Mouse (Mus musculus): ENCODE measurements around the gene Kctd8.

DNA sequence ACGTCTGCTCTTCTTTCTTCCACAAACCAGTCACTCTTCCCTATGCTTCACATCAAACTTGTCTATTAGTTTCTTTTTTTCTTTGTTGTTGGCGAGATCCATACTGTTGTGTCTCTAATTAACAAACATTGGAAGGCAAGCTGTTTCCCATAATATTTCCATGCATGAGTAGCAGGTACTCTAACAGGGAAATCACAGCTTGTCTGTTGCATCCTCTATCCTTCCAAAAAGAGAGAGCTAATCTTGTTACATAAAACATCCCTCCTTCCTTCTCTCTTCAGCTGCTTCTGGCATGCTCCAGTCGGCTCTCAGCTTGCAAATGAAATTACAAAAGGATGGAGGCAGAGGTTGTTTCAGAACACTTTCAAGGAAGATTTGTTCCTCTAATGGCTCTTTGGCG, 107.9 kb downstream of the Kctd8 start:
- TF ChIP-seq CTCF (IDR thresholded peaks at IDR 0.05; ENCODE audit: borderline replicate concordance, insufficient read depth, low read depth, low read length) (no peak), POLR2A (IDR thresholded peaks at IDR 0.05; ENCODE audit: borderline replicate concordance, insufficient read depth, low read length) (no peak)
